Mouse (Mus musculus) cerebellum, adult 9-11 months (tissue): ENCODE measurements around the gene Nmrk2.
"Not testable (repeated sequence)": the region's sequence is repeated elsewhere in the genome, so short reads cannot be mapped to it uniquely, and the experiment has no call there.

Experiments
- DNase-seq: peaks from one replicate; pipeline ENCODE4 v3.0.0; 2022

The Nmrk2 gene

DNA sequence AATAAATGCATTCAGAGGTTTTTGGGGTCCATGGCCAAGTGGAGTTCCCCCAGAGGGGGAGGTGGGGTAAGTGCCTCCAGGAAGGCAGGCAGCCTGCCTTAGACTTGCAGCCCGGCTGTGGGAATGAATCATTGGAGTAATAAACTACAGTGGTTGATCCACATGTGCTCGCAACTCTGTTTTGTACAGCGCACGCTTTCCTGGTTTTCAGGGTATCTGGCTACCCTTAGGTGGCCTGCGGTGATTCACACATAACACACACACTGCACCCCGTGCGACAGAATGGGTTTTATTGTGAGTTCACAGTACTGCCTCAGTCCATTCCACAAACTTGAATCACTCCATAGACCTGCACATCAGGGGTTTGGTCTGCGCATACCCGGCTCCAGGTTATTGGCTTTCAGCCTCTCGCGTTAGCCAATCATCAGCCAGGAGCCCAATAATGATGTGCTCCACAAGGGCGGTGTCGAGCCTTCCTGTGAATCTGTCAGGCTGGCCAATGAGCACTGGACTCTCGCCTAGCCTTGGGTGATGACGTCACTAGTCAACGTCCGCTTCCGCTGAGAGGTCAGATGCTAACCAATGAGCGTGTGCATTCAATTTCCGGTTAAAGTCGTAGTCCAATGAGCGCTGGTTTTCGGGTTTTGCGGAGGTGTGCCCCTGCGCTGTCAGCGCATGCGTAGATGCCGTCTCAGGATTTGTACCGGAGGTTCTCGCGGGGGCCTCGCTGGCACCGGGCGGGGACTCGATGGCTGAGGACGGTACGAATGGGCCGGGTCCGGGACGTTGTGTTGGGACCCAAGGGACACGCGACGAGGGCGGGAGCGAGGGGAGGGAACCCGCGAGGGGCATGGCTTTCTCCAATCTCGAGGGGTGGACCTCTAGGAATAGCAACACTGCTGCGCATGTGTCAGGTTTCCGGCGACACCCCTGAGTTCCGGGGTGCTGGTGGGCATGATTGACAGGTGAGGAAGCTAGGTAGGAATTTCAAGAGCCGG lies 19.2 kb downstream of the Nmrk2 start, which contains the start of gene Dapk3:
Gene Dapk3 (plus strand): TSS at position 670 of the 998 bp plus-strand sequence.
- DNase-seq, result peak; percentile 99

DNA sequence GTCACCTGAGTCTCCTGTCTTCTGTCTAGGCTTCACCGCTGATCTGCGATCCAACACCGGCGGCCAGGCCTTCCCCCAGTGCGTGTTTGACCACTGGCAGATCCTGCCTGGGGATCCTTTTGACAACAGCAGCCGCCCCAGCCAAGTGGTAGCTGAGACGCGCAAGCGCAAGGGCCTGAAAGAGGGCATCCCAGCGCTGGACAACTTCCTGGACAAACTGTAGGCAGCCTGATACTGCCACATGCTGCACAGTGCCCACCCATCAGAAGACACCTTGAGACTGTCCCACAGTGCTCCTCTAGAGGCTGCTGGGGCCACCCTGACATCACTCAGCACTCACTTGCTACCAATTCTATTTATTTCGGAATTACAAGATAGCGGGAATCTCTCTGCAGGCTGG lies 20.0 kb downstream of the Nmrk2 start:
- peak; percentile 64 for DNase-seq

DNA sequence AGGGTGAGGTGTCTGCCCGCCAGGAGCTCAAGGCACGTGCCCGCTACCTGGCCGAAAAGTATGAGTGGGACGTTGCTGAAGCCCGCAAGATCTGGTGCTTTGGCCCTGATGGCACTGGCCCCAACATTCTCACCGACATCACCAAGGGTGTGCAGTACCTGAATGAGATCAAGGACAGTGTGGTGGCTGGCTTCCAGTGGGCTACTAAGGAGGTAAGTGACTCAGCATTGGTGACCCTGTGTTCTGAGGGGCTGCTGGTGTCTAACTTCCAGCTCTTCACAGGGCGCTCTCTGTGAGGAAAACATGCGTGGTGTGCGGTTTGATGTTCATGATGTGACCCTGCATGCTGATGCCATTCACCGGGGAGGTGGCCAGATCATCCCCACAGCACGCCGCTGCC lies 20.9 kb downstream of the Nmrk2 start:
- peak; percentile 59 for DNase-seq

DNA sequence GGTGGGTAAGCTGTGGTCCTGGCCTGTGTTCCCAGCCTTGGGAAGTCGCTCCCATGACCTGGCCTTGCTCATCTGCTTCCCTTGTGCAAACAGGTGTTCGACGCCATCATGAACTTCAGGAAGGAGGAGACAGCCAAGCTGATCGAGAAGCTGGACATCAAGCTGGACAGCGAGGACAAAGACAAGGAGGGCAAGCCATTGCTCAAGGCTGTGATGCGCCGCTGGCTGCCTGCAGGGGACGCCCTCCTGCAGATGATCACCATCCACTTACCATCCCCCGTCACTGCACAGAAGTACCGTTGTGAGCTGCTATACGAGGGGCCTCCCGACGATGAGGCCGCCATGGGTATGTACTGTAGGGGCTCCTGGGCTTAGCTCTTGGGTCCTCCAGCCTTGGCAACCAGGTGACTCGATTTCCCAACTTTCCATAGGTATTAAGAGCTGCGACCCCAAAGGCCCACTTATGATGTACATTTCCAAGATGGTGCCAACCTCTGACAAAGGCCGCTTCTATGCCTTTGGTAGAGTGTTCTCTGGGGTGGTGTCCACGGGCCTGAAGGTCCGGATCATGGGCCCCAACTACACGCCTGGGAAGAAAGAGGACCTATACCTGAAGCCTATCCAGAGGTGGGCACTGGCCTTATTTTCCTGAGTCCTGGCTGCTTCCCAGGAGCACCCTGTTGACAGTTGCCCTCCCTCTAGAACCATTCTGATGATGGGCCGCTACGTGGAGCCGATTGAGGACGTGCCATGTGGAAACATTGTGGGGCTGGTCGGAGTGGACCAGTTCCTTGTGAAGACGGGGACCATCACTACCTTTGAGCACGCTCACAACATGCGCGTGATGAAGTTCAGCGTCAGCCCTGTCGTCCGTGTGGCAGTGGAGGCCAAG lies 22.2 kb downstream of the Nmrk2 start:
- DNase-seq, result peak; percentile 59

DNA sequence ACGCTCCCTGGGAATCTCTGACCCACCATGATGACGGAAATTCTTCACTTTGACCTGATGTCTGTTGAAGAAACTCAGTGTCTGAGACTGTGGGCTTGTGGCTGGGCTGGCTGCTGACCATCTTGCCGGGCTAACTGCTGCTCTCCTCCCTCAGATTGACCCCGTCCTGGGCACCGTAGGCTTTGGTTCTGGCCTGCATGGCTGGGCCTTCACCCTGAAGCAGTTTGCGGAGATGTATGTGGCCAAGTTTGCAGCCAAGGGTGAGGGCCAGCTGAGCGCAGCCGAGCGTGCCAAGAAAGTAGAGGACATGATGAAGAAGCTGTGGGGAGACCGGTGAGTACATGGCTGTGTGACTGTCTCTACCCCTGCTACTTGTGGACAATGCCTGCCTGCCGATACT lies 22.9 kb downstream of the Nmrk2 start:
- DNase-seq, result peak; percentile 56

DNA sequence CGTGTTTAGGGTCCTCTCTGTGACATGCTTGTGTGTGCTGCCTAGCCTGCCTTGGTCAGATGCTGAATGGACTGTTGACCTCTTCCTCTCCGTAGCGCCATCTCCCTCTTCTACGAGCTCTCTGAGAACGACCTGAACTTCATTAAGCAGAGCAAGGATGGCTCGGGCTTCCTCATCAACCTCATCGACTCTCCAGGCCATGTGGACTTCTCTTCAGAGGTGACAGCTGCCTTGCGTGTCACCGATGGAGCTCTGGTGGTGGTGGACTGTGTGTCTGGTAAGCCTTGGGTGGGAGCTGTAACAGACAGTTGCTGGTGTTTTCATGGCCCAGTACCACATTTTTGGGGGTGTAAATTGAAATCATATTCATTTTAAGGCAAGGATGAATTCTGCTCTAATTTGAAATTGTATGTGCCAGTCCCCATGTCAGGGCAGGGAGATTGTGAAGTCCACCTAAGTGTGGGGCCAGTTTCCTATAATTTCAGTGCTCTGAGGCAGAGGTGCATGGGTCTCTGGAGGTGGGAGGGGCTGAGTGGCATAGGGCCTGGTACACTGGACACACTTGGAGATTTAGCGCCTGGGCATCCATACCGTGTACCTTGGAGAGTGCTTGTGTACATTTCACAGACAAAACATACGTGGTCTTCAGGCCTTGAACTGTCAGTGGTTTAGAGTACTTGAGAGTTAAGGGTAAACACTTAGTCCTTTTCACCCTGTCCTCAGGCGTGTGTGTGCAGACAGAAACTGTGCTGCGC lies 23.7 kb downstream of the Nmrk2 start:
- DNase-seq, result peak; percentile 54

DNA sequence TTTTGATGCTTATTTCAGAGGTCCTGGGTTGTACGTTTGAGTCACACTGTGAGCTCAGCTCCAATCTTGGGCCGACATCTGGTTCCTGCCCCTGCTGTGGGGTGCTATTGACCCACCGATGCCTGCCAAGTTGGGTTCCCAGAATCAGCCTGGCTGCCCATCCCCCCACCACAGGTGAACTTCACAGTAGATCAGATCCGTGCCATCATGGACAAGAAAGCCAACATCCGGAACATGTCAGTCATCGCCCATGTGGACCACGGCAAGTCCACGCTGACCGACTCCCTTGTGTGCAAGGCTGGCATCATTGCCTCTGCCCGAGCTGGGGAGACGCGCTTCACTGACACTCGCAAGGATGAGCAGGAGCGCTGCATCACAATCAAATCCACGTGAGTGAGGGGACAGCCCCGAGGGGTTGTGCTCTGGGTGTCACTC lies 24.3 kb downstream of the Nmrk2 start:
- peak; percentile 79 for DNase-seq

DNA sequence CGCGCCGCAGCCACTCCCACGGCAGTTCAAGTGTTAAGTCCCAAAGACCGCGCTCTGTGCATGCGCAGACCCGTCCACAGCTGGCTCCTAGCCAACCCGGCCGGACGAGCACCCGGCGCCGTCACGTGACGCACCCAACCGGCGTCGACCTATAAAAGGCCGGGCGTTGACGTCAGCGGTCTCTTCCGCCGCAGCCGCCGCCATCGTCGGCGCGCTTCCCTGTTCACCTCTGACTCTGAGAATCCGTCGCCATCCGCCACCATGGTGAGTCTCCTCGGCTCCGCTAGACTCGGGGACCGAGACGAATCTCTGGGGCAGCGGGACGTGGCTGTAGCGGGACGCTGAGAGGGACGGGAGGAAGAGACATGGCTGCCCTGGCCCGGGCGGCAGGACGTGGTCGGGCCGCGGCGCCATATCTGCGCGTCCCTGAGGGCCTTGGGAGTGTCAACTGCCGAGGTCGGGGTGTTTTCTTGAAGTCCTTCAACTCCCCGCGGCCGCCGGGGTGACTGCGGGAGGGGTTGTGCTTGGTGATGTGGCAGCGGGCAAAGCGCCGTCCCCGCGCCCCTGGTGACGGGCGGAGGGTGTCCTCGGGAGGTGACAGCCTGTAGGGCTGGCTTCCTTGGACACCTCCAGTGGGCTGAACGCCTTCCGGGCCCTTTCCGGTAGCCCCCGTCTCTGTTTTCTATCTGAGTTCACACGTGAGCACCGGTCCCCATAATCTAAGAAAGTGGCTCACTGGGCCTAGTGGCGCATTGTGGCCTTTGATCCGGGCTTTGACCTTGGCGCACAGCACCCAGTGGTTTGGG lies 25.2 kb downstream of the Nmrk2 start, which contains the start of gene Eef2:
Gene Eef2 (plus strand): TSS at position 166 of the 806 bp plus-strand sequence.
- peak; percentile 99 for DNase-seq

DNA sequence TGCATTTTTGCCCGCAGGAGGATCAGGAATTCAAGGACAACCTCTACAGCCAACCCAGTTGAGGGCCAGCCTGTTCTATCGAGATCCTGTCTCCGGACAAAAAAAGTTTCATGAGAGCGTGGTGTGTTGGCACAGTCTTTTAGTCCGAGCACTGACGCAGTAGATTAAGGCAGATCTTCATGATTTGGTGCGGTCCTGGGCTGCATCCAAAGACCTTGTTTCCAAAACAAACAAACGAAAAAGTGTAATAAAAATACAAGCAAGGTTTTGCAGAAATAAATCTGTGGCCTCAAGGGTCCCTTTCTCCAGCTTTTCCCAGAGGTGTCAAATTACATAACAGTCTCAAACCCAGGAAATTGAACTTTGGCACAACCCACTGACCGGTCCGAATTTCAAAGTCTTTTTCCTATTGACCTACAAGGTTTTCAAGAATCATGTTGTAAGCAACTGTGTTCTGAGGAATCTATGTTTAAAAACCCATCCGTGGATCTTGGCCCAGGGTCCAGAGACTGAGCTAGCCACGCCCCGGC lies 25.9 kb downstream of the Nmrk2 start:
- DNase-seq, result no peak

DNA sequence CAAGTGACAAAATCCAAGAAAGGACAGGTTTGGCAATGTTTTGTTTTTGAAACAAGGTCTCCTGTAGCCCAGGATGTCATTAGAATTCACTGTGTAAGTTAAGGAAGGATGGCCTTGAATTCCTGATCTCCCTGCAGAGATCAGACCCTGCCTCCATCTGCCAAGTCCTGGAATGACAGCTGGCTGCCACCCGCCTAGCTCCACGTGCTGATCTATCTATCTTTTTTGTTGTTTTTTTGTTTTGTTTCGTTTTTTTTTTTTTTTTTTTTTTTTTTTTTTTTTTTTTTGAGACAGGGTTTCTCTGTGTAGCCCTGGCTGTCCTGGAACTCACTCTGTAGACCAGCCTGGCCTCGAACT lies 26.5 kb downstream of the Nmrk2 start:
- DNase-seq, result not testable (repeated sequence)

DNA sequence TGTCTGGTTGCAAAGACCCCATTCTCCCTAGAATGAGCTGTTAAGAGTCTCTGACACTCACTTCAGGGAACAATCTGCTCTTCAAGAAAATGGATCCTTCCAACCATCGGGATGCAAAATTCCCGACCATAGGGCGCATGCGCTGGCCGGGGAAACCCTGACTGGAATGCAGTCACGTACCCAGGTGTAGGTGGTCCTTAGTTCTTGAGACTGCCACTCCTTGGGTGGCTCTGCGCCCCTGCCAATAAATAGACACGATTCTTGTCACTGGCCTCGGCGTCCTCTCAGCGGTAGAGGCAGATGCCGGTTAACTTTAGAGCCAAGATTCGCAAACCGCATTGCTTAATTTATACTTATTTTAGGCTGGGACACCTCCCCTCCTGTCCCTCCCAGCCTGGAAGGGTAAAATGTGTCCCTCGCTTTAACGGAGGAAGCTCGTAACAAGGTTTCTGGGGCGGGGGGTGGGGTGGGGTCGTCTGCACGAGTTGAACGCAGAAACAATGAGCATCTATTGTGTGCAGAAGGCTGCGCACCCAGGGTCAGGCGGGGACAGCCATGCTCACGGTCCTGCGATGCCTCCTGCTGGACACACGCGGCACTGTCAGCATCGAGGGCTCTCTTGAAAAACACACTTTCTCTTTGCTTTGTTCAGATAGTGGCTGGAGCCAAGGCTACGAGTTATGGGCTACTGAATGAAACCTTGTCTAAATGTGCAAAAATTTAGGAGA lies 27.1 kb downstream of the Nmrk2 start:
- DNase-seq, result peak; percentile 92

DNA sequence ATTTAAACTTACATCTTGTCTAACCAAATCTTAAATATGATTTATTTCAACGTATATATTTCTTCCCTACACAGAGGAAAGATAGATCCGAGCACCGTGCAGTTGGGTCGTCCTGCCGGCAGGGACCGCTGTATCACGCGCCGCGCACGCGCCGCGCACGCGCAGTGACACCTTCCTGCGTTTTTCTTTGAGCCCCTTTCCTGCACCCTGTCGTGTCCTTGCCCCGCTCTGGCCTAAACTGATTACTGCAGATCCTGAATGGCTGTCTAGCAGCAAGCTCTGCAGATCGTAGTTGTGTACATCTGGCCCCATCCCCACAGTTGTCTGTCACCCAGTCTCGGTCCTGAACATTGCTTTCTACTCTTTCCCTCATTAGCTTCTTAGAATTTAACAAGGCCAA lies 28.7 kb downstream of the Nmrk2 start:
- DNase-seq, result peak; percentile 86

DNA sequence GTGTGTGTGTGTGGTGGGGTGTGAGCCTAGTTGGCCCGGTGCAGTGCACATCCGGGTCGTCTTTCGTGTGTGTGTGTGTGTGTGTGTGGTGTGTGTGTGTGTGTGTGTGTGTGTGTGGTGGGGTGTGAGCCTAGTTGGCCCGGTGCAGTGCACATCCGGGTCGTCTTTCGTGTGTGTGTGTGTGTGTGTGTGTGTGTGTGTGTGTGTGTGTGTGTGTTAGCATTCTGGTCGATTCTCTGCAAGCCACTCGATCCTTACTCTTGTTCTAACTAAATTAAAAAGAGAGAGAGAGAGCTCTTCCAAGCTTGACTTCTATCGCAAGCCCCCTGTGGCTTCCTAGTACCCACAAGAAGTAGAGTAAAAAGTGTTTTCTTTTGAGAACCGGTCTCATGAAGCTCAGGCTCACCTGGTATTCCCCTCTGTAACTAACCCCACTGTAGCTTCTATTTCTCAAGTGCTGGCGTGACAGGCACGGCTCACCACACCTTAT lies 32.4 kb downstream of the Nmrk2 start:
- DNase-seq, result not testable (repeated sequence)

DNA sequence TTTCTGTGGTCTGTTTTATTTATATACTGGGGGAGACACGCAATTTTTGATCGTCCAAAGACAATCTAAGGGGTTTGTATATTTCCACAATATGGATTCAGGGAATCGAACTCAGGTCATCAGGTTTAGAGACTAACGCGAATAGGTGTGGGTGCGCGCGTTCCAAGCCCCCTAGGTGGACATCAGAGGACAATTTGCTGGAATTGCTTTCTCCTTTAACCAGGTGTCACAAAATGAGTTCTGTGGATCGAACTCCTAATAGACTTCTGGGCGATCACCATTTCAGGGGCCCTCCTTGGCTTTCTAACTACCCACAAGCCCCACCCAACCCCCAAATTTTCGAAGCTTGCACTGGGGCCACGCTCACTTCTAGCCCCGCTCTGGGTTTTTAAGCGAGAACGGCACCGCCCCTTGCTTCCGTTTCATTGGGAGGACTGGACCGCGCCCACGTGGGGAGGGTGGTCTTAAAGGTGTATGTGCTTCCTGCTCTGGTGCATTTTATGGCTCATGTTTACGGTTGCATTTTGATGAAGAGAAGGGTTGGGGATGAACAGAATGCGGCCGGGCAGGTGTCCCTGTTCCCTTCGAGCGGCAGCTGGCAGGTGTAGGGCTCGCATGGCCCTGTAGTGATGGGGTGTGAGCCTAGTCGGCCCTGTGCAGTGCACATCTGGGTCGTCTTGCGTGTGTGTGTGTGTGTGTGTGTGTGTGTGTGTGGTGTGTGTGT lies 33.2 kb downstream of the Nmrk2 start:
- DNase-seq, result peak; percentile 85

DNA sequence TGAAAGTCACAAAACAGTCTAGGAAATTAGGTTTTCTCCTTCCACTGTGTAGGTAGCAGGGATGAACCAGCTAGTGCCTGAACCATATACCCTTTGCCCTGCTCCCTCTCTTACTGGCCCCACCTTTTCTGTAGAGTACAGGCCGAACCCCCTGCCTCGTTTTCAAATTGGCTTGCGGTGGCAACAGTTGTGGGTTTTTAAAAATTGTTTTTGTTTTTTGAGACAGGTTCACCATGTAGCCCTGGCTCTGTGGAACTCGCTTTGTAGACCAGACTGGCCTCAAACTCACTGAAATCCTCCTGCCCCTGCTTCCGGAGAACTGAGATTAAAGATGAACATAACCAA lies 33.8 kb downstream of the Nmrk2 start:
- DNase-seq, result no peak

DNA sequence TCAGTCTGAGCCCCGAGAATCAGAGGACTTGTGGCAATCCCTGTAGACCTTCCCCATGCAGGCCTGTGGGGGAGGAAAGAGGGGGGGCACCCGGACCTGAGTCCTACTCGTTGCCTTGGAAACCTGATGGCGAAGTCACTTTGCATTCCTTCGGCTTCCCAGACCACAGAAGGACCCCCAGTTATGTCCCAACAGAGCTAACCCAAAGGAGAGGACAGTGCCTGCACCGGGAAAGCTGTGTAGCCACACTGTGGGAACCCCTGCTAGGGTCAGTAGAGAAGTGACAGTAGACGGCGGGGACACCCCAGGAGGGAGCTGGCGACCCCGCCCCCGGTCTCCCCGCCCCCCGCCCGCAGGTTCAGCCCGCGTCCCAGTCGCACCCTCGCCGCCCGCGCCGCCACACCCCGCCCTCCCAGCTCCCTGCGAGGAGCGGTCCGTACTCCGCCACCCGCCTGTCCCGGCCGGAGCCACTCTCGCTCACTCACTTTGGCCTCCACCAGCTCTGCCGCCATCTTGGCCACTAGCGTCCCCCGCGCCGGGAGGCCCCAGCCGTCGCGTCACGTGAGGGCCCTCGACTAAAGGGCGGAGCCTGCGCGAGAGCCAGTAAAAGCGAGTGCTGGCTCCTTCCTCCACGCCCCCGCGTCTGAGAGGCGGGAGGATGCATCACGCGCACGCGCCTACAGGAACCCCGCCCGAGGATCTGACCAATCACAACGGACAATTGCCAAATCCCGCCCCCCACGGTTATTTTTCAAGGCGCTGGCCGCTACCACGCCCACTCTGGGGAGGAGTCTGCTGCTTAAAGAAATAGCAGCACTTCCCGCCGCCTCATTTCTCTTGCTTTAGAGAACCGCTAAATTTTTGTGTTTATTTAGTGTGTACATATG lies 34.4 kb downstream of the Nmrk2 start, which contains the start of gene Pias4:
Gene Pias4 (minus strand): TSS at position 724 of the 887 bp plus-strand sequence.
- peak; percentile 100 for DNase-seq

DNA sequence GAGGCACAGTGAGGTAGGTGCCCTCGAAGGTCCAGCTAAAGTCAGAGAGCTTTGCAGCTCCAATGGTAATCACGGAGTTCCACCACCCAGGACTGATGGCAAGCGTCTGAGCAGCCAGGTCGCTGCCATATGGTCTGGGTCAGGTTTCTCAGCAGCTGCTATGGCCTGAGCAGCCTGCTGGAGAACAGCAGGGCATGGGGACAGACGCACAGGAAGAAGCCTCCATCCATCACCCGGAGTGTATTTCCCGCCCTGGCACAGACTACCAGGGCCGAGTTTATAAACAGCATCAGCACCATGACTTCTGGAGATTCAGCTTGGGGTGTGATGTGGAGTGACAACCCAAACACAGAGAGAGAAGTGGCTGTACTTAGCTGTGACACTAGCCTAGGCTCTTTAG lies 36.7 kb downstream of the Nmrk2 start:
- peak; percentile 87 for DNase-seq

DNA sequence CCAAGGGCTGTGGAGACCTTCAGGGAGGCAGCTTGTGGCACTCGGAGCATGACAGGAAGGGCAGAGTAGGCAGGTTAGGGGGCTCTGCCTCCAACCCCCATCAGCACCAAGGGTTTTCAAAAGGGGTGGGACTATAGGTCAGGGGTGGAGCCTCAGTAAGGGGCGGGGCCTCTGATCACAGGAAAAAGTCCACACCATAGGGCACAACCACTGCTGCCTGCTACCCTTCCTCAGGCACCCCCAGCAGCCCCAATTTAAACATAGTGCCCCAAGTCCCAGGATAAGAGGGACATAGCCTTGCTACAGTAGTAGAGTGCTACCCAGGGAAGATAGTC lies 39.6 kb downstream of the Nmrk2 start:
- no peak for DNase-seq
